Mouse (Mus musculus): Measurements from ENCODE around the gene Dis3l2. TPM values are rescaled to one million over a fixed set of nuclear protein-coding genes. Genes with fewer than 3 reads are reported as not detected.
A peak's percentile ranks its signal among the peaks of the same experiment; 100 is the strongest.

The Dis3l2 gene
- total RNA-seq, 2 experiments from 2014 or later: 17.2 to 20.9 TPM

DNA sequence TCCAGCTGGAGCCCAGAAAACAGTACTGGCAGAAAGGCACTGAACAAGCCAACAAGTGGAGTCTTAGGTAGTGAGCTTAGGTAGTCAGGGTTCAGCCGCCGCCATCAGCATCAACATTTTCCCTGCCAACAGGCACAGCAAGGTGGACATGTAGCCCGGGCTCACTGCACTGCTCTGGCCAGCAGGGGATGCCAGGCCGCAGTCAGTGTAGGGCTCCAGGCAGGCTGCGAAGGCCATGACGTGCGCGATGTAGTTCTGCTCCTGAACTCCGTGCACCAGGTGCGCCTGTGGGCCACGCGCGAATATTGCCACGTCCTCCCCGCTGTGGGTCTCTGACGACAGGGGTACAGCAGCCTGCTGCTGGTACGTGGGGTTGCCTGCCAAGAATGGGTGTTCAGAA is 383.4 kb downstream of the Dis3l2 start:
- DNase-seq: no peak

DNA sequence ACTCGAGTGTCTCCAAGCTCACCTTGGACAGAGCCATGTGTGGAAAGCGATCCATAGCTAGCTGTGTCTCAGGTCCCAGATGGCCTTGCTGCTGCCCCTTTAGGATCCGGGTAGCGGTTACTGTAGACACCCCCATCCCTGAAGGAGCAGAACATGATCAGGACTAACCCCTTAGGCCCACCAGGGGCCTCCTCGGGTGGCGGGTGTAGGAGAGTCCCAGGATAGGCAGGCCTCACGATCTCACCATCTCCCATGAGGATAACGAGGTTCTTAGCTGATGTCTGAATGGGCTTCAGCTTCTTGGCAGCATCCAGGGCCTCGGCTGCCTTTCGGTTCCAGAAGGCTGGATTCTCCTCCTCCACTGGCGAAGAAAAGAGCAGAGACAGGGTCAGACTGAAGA is 385.6 kb downstream of the Dis3l2 start:
- DNase-seq: no peak

DNA sequence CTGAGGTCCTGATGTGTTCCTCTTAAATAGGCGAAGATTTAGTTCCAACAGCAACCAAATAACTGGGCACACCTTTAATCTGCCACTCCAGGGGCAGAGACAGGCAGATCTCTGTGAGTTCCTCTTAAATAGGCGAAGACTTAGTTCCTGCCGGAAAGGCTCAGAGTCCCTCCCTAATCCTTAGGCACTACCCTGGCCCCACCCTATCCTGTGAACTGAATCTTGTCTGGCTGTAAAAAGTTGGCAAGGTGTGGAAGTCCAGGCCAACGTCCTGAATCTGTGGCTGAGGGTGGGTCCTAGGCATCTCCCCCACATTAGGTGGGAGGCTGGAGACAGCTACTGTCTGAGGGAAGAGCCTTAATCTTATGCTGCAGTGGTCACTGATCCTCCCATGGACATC is 386.2 kb downstream of the Dis3l2 start, which contains the start of gene Alppl2:
Gene Alppl2, minus strand, starts transcription at position 101 of the 400 bp plus-strand sequence.
- no peak for DNase-seq

DNA sequence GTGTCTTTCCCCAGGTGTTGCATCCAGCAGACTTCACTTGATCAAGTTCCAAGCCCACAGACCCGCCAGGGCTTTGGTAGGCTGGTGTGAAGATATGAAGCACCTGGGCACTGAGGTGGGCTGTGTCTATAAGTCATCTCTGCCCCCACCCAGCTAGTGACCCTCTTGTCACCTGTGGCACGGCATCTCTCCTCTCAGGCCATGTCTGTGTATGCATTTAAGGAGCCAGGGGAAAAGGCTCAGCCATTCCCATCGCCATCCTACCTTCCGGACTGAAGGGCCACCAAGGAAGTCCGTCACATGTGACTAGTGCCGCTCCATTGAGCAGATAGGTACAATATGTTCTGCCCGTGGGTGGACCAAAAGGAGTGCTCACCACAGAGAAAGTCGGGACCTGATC is 392.0 kb downstream of the Dis3l2 start:
- DNase-seq: no peak

DNA sequence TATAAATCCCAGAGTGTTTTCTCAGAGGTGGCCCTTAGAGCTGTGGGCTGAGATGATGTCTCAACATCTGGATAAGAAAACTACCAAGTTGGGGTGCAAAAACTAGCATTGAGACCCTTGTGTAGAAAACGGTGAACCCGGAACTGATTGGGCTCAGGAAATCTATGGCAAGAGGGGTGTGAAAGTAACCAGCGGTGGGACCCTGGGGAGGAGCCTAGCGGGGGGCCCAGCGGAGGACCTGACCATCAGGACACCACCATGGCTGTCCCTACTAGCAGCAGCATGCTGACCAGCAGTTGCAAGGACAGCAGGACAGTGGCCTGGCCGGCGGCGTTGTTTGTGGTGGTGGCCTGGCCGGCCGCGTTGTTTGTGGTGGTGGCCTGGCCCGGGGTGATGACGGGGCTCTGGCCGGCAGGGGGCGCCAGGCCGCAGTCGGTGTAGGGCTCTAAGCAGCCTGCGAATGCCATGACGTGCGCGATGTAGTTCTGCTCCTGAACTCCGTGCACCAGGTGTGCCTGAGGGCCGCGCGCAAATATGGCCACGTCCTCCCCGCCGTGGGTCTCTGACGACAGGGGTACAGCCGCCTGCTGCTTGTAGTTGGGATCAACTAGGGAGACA is 394.9 kb downstream of the Dis3l2 start:
- peak; percentile 88 for DNase-seq

Other genes starting within 250 kb of the Dis3l2 start
- 100 to 1,000 TPM; 804 to 831 TPM for gene Ptma, start 177.1 kb upstream of the Dis3l2 start, total RNA-seq (2021)
- 10 to 100 TPM; 28.8 to 32.8 TPM for gene Pde6d, start 121.2 kb upstream of the Dis3l2 start, total RNA-seq (2021)
- gene Cops7b, start 120.9 kb upstream of the Dis3l2 start, total RNA-seq (2021): 10 to 100 TPM; 10.4 to 15.0 TPM
- under 1 TPM in 1 of 2 experiments, not detected in 1; 0.48 TPM for gene Nppc, start 33.2 kb upstream of the Dis3l2 start, total RNA-seq (2021)